Mouse (Mus musculus): ENCODE data around the gene Slc27a3.

Gene Slc27a3

DNA sequence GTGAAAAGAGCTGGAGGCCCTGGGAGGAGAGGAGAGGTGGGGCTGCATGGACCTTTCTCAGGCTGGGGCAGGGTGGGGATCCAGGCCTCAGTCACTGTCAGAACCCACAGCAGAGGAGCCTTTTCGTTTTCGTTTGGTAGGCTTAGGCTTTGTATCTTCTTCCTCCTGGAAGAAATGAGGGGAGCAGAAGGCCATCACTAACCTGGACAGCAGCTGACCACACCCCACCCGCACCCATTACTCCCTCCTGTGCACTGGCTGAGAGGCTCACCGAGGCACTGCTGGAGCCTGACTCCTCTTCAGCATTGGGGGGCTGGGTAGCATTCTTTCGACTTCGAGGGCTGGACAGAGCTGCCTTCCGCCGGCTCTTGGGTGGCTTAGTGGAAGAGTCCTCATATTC, 2.2 kb upstream of the Slc27a3 start:
- in situ Hi-C loops (cut with MboI, MseI): no loop called here

DNA sequence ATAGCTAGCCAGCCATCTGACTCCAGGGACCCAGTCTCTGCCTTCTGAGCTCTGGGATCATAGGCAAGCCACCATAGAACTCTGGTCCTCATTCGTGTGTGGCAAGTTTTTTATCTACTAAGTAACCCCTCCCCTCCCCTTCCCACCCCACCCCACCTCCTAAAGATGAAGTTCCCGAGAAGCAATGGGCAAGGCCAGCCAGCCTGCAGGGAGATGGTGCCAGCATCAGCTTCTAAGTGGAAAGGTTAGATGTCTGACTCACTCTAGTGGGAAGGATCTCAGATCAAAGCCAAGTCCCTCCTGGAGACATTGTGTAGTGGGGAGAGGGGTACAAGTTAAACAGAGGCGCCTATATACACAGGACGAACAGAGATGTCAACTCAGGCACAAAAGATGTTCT, 1.3 kb upstream of the Slc27a3 start:
- in situ Hi-C loops (cut with MboI, MseI): no loop called here

DNA sequence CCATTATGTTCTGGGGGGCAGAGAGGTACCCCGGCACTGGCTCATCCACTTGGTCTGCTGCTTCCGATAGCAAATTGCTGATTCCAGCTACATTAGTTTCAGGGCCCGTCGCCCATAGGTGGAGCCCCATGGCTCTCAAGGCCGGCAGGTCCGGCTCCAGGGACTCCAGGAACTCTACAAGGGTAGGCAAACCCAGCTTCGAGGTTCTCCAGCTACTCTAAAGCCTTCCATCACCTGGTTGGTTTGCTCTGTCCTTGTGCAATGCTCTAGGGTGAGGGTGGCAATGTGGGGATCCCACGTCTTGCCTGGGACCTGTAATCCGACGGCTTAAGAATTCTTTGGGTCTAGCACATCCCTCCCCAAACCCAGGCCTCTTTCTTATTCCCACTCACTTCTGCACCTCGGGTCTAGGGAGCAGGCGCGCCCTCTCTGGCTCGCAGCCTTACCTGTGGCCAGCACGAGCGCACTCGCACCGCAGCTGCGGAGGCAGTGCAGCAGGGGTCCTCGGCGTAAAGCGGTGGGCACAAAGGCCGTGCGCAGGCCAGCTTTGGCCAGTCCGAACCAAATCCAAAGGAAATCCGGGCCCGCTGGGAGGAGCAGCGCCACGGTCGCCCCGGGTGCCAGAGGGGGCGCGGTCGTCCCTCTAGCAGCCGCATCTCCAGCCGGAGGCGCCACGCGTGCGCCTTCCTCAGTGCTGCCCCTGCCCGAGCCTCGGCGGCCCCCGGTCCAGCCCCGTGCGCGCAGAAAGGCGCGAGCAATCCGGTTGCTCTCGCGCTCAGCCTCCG, 820 bp downstream of the Slc27a3 start:
- in situ Hi-C loops (cut with MboI, MseI): no loop called here

DNA sequence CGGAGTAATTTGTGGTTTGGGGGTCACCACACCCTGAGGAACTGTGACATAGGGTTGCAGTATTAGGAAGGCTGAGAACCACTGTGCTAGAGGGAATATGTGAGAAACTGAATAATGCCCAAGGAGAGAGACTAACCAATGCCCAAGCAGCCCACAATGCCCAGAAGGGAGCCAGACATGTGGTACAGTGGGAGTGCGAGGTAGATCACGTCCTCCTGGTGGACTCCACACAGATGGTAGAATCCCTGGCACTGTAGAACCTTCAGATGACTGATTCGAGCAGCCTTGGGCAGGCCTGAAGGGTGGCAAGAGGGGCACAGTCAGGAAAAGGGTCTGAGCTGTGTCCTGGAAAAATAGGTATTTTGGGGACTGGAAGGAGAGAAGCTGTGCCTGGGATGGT, 1.5 kb downstream of the Slc27a3 start:
- in situ Hi-C loops (cut with MboI, MseI): no loop called here

DNA sequence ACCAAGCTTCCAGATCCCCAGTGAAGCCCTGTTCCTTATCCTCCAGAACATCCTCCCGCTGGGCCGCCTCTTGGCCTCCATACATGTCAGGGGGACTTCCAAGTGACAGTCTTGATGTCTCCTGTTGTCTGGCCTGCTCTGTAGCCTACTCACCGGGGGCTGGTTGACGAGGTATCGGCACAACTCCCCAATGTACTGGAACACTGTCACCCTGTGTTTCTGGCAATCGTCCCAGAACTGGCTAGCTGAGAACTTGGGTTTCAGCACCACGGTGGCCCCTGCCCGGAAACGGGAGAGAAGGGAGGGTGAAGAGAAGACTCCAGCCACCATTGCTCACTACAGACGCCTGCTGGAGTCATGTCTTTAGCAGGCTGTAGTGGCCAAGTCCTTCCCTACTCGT, 2.3 kb downstream of the Slc27a3 start:
- in situ Hi-C loops (cut with MboI, MseI): no loop called here

DNA sequence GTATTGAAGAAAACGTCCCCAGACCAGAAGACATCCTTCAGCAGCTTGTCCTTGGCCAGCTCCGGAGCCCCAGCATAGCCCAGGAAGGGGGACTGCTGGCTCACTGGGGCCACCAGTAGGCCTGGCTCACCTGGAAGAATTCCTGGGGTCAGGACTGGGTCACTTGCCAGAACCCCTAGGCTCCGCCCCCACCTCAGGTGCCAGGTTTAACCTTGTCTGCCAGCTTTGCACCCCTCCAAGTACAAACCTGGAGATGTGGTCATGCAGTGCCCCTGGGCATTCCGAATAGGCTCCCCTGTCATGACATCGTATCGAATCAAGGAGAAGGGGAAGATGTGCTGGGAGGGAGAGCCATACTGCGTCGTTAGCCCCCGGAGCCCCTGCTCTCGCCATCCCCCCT, 2.9 kb downstream of the Slc27a3 start:
- in situ Hi-C loops (cut with MboI, MseI): no loop called here

DNA sequence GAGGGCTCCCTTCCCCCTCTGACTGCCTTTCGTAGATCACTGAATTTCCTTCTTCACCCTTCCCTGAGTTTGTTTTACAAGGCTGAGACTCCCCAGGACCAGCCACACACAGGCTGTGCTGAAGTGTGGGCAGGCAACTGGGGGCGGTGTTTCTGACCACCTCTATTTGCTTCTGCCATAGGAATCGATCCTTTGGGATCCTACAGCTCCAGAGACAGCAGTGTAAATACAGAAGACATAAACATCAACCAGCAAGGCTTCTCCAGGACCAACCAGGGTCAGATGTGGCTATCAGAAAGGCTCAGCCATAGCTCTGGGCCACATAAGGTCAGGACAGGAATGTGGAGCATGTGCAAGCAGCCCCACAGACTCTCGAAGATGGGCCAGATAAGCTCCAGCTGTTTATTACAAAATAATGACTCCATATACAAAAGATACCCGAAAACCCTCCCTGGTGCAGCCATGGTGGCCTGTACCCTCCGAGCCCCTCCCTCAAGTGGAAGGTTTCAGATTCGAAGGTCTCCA, 4.8 kb downstream of the Slc27a3 start:
- in situ Hi-C loops (cut with MboI, MseI): no loop called here

DNA sequence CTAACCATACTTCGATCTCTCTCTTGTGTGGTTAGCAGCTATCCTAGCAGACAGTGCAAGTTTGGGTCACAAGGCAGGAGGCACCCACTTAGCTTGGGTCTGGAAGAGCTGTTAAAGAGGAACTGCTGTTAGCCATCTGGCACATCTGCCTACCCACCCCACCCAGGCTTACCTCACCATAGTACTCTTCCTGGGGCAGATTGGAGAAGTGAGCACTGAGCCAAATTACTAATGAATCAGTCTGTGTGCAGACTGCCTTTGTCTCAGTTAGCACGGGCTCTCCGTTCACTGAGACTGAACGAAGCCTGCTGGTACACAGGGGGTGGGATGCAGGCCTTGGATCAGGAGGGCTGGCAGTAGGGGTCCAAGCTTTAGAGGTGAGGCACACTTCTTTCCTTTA, 6.0 kb downstream of the Slc27a3 start:
- in situ Hi-C loops (cut with MboI, MseI): no loop called here

DNA sequence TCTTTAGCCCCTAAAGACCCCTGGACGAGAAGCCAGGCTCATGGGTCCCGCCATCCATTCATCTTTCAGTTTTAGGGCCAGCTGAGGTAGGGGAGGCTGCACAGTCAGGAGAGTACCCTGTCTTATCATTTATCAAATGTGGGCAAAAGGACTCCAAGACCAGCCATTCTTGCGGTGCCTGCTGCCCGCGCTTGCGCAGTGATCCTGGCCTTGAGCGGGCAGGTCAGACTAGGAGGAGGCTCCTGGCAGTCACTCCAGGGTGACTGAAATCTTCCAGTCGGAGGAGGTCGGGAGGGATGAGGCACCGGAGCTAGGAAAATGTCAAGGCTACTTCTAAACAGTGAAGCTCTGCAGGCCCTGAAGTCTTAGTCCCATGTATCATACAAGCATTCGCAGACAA, 8.0 kb downstream of the Slc27a3 start:
- in situ Hi-C loops (cut with MboI, MseI): no loop called here

DNA sequence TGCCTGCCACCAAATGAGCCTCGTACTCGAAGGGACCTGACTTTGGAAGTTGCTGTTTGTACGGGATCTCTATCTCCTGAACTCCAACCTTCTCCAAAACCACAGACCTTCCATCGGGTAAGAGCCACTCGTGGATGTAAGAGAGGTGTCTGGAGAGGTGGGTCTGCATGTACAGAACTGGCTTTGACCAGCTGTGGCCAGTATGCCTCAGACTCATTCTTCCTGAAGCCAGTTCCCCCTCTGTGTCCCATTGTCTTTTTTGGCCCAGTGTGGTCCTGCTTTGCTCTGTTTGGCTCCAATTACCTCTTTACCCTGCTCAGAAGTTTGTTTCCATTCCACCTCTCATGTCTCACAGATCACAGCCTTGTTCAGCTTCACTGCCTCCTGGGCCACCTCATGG, 11.2 kb downstream of the Slc27a3 start:
- in situ Hi-C loops (cut with MboI, MseI): no loop called here

DNA sequence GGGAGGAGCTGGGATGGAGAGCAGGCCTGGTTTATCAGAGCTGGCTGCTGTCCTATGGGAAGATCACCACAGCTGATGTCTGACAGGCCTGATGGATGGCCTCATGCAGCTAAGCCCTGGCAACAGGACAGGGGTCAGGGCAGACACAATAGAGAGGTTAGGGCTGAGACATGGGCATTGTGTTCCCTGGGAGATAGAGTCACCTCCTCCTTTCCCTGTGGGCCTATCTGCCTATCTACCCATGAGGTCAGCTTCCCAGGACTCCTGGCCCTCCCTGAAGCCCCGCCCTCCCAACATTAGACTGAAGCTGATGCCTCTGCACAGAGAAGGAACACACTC, 13.5 kb downstream of the Slc27a3 start:
- in situ Hi-C loops (cut with MboI, MseI): no loop called here

DNA sequence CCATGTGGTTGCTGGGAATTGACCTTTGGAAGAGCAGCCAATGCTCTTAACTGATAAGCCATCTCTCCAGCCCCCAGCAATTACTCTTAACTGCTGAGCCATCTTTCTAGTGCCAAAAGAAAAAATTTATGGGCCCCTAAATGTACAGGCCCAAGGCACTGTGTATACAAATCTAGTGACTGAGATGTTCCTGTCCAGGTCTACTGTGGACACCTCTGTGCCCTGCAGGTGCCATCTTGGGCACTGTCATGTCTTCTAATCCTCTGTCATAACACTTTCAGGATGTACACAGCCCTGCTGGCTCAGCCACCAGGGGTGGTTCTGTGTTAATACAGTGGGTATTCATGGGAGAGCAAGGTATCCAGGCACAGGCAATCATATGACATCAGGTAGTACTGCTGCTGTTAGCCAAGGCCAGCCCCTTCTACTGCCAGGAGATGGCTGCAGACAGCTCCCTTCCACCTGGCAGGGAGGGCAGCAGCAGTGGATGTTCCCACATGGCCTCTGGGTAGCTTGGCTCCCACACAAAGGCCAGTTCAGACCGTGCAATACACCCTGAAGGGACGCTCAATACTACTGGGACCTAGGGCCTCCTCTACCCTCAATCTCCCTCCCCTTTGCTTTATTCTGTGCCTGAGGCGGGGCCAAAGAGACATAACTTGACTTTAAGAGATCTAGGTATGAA, 14.0 kb downstream of the Slc27a3 start:
- in situ Hi-C loops (cut with MboI, MseI): no loop called here

DNA sequence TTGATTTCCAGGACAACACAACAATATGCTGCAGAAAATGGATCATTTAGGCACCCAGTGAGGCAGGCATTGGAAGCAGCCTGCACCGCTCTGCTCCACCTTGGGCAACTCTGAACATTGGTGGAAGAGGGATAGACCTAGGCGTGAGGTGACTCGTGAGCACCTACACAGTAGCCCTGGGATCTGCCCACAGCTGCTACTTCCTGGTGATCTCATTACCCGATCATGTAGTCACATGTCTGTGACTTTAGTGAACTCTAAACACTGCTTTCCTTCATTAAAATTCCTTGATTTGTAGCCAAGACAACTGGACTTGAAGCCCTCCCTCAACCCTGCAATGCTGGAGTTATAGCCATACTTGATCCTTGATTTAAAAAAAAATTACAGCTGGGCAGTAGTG, 15.4 kb downstream of the Slc27a3 start:
- in situ Hi-C loops (cut with MboI, MseI): loop anchor here (5.0 kb wide), 1 partner anchor 157 kb away; no protein-coding TSS in a partner anchor

DNA sequence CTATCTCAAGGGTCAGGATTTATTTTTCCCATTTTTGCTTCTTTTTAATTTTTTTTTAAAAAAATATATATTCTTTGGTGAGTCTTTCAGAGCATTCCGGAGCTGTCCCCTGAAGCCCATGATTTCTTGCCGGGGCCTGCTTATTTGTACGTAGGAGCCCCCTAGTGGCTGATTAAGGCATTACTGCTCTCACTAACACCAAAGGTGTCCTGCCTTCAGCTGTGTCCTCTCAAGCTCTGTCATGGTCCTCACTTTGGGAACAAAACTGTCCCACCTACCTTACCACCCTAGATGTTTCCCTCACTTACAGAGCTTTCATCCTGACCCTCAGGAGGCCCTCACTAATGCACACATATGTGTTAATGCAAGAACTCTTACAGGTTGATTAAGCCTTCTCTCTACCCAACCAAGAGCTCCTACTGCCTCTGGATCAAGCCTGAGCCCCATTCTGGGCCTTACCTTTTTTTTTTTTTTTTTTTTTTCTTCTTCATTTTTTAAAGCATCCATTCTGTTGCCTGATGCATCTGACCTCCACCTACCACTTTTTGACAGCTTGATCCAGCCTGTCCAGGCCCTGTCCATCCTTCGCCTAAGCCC, 16.2 kb downstream of the Slc27a3 start:
- in situ Hi-C loops (cut with MboI, MseI): loop anchor here (5.0 kb wide), 1 partner anchor 156 kb away; no protein-coding TSS in a partner anchor

DNA sequence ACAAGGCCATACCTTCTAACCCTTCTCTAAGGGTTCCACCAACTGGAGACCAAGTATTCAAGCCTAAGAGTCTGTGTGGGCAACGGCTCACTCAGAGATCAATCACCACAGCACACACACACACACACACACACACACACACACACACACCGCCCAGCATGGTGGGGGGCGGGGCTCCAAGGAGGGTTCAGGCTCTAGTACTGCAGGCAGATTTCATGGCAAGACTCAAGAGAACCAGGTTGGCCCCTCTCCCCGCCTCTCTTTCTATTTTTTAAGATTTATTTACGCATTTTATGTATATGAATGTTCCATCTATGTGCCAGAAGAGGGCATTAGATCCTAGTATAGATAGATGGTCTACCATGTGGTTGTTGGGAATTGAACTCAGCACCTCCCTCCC, 16.9 kb downstream of the Slc27a3 start:
- in situ Hi-C loops (cut with MboI, MseI): loop anchor here (5.0 kb wide), 1 partner anchor 156 kb away; no protein-coding TSS in a partner anchor

DNA sequence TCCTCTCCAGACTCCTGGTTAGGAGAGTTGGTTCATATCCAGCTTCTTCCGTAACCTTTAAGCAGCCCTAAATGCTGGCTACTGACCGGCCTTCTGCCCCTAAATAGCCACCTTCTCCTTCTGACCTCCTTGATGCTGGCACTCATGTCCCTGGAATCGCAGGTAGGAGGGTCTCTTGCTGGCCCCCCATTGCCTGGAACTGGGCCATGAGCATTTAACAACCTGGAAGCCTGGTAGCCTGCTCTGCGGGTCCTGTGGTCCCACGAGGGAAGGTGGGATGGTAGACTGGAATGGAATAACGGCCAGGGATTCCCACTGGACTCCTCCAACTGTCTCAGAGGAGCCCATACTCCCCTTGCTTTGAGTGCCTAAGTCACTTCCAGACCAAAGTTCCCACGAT, 17.9 kb downstream of the Slc27a3 start:
- in situ Hi-C loops (cut with MboI, MseI): loop anchor here (5.0 kb wide), 1 partner anchor 155 kb away; no protein-coding TSS in a partner anchor

DNA sequence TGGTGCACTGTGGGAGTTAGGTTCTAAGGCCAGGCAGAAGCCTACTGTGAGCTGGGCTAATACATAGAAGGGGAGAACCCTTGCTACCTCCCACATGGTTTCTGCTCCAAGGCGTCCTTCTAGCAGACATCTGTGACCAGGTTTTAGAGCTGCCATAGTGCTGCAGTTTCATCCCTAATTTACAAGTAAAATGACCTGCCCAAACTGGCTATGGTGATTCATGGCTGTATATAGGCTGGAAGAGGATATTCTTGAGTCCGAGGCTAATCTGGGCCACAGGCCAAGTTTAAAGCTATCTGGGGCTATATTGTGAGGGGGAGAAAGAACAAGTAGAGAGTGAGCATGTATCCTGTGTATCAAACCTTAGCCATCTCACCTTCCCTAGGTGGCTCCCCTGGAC, 20.7 kb downstream of the Slc27a3 start:
- in situ Hi-C loops (cut with MboI, MseI): no loop called here

DNA sequence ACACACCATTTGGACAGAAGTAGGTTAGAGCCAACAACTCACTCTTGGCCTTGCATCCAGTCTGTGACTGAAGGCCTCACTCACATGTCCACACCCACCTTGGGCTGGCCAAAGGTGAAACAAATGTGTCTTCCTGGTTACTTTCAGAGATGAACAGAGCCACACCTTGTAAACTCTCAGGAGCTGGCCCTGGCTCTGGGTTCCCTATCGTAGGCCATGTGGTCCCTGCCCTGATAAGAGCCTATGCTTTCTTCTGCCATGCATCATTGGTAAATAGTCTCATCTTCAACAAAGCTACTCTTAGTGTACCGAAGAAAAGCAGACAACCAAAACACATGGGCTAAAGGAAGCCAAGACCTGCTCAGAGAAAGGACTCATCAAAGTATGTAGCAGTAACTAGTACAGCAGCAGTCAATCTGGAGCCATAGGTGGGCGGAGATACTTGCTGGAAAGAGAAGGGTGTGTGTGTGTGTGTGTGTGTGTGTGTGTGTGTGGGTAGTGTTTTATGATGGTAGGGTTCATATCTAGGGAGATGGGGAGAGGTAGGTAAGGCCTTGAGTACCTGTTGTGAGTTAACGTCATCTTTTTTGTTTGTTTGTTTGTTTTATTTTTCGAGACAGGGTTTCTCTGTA, 22.6 kb downstream of the Slc27a3 start:
- in situ Hi-C loops (cut with MboI, MseI): no loop called here

DNA sequence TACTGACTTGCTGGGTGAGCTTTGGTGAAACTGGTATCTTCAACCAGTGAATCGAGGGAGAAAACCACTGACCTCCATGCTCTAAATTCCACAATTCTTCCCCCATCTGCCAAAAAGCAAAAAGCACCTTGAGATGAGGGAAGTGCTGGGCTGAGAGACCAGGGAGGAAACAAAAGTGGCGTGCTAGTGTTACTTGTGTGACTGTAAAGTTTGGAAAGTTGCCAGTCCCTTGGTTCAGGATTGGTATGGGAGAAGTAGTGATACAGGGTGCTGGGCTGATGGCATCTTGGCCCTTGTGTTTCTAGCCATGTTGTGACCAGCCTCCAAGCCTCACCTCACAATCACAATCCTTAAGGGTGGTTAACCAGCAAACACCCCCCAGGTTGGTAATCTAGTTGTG, 27.4 kb downstream of the Slc27a3 start:
- in situ Hi-C loops (cut with MboI, MseI): no loop called here

DNA sequence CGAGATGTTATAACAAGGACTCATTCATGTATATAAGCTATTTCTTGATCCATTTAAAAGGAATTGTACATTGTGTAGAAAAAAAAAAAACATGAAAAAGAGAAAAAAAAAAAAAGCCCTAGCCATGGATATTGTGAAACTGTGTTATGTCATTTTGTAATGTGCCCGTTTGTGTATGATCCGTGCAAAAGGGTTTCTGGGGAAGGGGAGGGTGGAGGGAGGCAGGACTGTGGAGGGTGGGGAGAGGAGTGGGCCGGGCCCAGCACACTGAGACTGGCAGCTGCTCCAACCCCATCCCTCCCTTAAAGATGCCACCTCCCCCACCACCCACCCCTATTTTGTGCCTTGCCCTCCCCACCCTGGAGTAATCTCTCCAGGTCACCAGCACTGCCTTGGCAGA, 28.3 kb downstream of the Slc27a3 start:
- in situ Hi-C loops (cut with MboI, MseI): no loop called here

DNA sequence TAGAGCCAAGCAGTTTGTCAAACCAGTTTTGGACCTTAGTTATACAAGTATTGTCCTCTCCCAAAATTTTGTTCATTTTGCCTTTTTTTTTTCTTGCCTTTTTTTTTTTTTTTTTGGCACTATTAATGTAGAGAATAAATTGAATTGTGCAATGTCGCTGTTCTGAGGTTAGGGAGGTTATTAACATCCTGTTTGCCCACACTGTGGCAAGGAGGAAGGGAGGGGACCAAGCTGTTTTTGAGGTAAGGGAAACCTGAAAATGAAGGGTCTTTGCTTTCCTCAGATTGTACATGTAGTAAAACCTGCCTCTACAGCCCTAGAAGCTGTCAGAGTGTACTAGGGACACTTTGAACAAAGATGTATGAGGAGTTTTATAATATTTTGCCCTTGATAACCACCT, 30.5 kb downstream of the Slc27a3 start:
- in situ Hi-C loops (cut with MboI, MseI): no loop called here

DNA sequence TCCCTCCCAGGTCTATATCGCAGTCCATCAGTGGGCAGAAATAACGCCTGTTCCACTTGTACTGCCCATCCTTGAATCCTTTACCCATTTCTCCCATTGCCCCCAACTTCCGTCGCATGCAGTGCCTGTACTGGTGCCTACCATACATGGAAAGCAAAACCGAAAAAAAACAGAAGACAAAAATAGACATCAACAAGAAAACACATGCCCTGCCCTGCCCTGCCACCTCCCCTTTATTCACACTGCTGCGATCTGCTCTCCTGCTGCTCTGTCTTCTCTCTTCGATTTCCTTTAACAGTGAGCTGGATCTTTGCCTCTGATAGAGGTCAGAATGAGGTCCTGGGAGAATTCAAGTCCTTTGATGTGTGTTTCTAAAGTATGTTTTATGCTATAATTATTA, 31.8 kb downstream of the Slc27a3 start:
- in situ Hi-C loops (cut with MboI, MseI): no loop called here

Data from T-helper 1 cell (primary cell).